In the genomic region with DNA sequence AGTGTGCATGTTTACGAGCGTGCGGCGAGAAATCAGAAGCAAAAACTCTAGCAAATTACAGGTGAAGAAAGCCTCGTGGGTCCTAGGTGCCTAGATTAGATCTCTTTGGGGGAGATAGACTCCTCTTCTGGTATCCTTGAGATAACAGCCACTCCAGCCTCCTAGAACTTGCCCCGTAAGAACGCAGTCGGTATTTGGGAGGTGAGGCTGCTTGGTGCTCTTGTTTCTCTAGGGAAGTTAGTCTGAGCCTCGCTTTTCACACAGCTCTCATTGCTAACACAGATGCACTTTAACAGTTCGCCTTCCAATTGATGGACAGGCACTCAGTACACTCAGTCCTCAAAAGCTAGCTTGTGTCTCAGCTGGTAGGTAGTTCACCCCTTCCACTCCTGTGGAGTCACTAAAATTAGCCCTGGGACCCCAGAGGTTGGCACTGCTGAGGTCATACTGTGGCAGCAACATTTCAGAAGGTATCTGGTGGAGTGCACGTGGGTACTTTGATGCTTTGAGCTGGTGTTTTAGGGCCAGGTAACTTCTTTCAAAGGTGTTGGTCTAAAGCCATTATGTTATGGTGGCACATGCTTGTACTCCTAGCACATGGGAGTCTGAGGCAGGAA, we compare ENCODE assay signal across 8 mouse cellular contexts. TPM values are rescaled to one million over a fixed set of nuclear protein-coding genes. Genes with fewer than 3 reads are reported as not detected.
DNase-seq lines count a peak whose midpoint lies in the region; ATAC-seq and TF ChIP-seq lines count a peak whose summit lies in the region.

No protein-coding gene starts in this region.

- H3K4me1 ChIP-seq in cerebellum, adult 2 months (ENCODE audit: control insufficient read depth, insufficient read depth, low read length): peaks cover 9% of the 10 kb centered on the region; the same call in 1 of the 2 replicates
- peaks cover 3 to 20% of the 10 kb centered on the region in 2 experiments; a peak in 2 of 4 replicates for H3K4me1 ChIP-seq in ES-E14 (ENCODE audit: control insufficient read depth in 2 of 2, insufficient read depth in 2 of 2, low read length in 2 of 2, poor library complexity in 1 of 2)
- H3K4me1 ChIP-seq in heart, embryonic 12.5 days (replicated peaks): peaks cover 59% of the 10 kb centered on the region
- peaks cover 63% of the 10 kb centered on the region for H3K4me1 ChIP-seq in liver, embryonic 16.5 days (ENCODE audit: control insufficient read depth, low read depth, low read length)

- 20% methylated on average over 11 of the region's 11 CpGs for WGBS in cerebellum, adult 2 months
- WGBS in heart, embryonic 12.5 days: 12% methylated on average over 11 of the region's 11 CpGs
- 7% methylated on average over 11 of the region's 11 CpGs for WGBS in liver, embryonic 16.5 days (ENCODE audit: insufficient replicate concordance)

- no peak for TF ChIP-seq POLR2A in cerebellum, adult 2 months (IDR thresholded peaks at IDR 0.05; ENCODE audit: borderline replicate concordance, insufficient read depth, low read length)

- H3K27ac ChIP-seq in cerebellum, adult 2 months (ENCODE audit: insufficient read depth, low read length): no peak overlapping the region
- peak overlapping the region; percentile 0; the same call in 1 of the 2 replicates for H3K27ac ChIP-seq in ES-E14 (ENCODE audit: insufficient read depth, low read depth, low read length, poor library complexity, severe bottlenecking)
- H3K27ac ChIP-seq in heart, embryonic 12.5 days (ENCODE audit: poor library complexity, severe bottlenecking): peak overlapping the region; percentile 97
- H3K27ac ChIP-seq in liver, embryonic 16.5 days (ENCODE audit: low read length): peak overlapping the region; percentile 98

- H3K36me3 ChIP-seq in ES-E14 (ENCODE audit: control insufficient read depth, insufficient read depth, low read length, poor library complexity, severe bottlenecking): peaks cover under 1% of the 10 kb centered on the region; the same call in 1 of the 2 replicates
- H3K36me3 ChIP-seq in heart, embryonic 12.5 days: no peaks in the 10 kb centered on the region
- peaks cover 9% of the 10 kb centered on the region for H3K36me3 ChIP-seq in liver, embryonic 16.5 days (ENCODE audit: control insufficient read depth, insufficient read depth)

- H3K4me2 ChIP-seq in heart, embryonic 12.5 days: peak overlapping the region; percentile 97
- peak overlapping the region; percentile 77 for H3K4me2 ChIP-seq in liver, embryonic 16.5 days (ENCODE audit: low read depth, low read length)

- no peak for ATAC-seq in heart, embryonic 12.5 days (ENCODE audit: insufficient number of reproducible peaks, low FRiP score)
- peak; percentile 0; the same call in 1 of the 2 replicates for ATAC-seq in liver, embryonic 16.5 days (ENCODE audit: low read depth)

- no peaks in the 10 kb centered on the region for H3K27me3 ChIP-seq in cerebellum, adult 2 months (ENCODE audit: control insufficient read depth, insufficient read depth, low read length)
- H3K27me3 ChIP-seq in heart, embryonic 12.5 days (replicated peaks): no peaks in the 10 kb centered on the region
- no peaks in the 10 kb centered on the region for H3K27me3 ChIP-seq in liver, embryonic 16.5 days (ENCODE audit: control insufficient read depth, insufficient read depth, low read depth, low read length)

- in situ Hi-C loops in ES-E14 (cut with MboI; ENCODE audit: low sequenced_read_pairs in 2 of 2, unreplicated experiment in 2 of 2): no loop called here

- H3K9me3 ChIP-seq in ES-E14 (ENCODE audit: control insufficient read depth, insufficient read depth, low read depth, low read length): no peaks in the 10 kb centered on the region
- H3K9me3 ChIP-seq in heart, embryonic 12.5 days (replicated peaks): no peaks in the 10 kb centered on the region
- H3K9me3 ChIP-seq in liver, embryonic 16.5 days (replicated peaks; ENCODE audit: control insufficient read depth, low read length): no peaks in the 10 kb centered on the region

- peak overlapping the region; percentile 50 for H3K4me3 ChIP-seq in cerebellum, adult 2 months (replicated peaks; ENCODE audit: insufficient read depth, low read depth, low read length)
- H3K4me3 ChIP-seq in ES-E14 (ENCODE audit: insufficient read depth in 1 of 2, low read depth in 1 of 2, low read length in 2 of 2, poor library complexity in 1 of 2, severe bottlenecking in 1 of 2): peak overlapping the region; percentile 68 to 92
- peak overlapping the region; percentile 87 for H3K4me3 ChIP-seq in heart, embryonic 12.5 days
- H3K4me3 ChIP-seq in liver, embryonic 16.5 days (ENCODE audit: low read depth, low read length): peak overlapping the region; percentile 99

- TF ChIP-seq CTCF in cerebellum, adult 2 months (IDR thresholded peaks at IDR 0.05; ENCODE audit: borderline replicate concordance, insufficient read depth, low read depth, low read length): no peak

- H3K9ac ChIP-seq in ES-E14 (ENCODE audit: insufficient read depth, low read depth, low read length, poor library complexity, severe bottlenecking): peak overlapping the region; percentile 86
- H3K9ac ChIP-seq in heart, embryonic 12.5 days: peak overlapping the region; percentile 92
- H3K9ac ChIP-seq in liver, embryonic 16.5 days (ENCODE audit: low read depth, low read length): peak overlapping the region; percentile 99

- DNase-seq in cerebellum, adult 2 months: no peak
- no peak for DNase-seq in cerebellum, postnatal 4 days (ENCODE audit: low spot score in 2 of 2)
- no peak for DNase-seq in ES-E14 (ENCODE audit: low read depth, low spot score)
- no peak for DNase-seq in adrenal gland, postnatal 4 days (ENCODE audit: low spot score in 2 of 2)
- DNase-seq in frontal cortex, postnatal 36 days (ENCODE audit: low spot score in 2 of 2): no peak
- no peak for DNase-seq in retina, embryonic 14.5 days (ENCODE audit: low spot score)

TF ChIP-seq in ES-E14, 5 proteins besides CTCF, POLR2A, EP300 and RAD21:
- TF ChIP-seq MAFK (IDR thresholded peaks at IDR 0.05; ENCODE audit: insufficient read depth, low read depth, low read length) (no peak), ZC3H11A (IDR thresholded peaks at IDR 0.05; ENCODE audit: borderline replicate concordance, low read depth, low read length) (no peak), ZNF384 (IDR thresholded peaks at IDR 0.05; ENCODE audit: low read depth, low read length) (no peak), HCFC1 (IDR thresholded peaks at IDR 0.05; ENCODE audit: borderline replicate concordance, insufficient read depth, low read length) (no peak), CHD2 (IDR thresholded peaks at IDR 0.05; ENCODE audit: low read depth, low read length) (no peak)

RNA-seq across cellular contexts. Expression of a gene that starts 1.0 kb away (rescaled TPM):
- polyA plus RNA-seq in cerebellum, adult 2 months (2012; rRNA removed): 6.8 and 7.8 TPM in 2 replicates
- total RNA-seq in ES-E14 (2012; rRNA removed): 16.8 and 19.9 TPM in 2 replicates
- polyA plus RNA-seq in heart, embryonic 12.5 days (2016; fragmentation: Nextera tagmentation; extraction: Ambion mirVana): 24.4 and 25.2 TPM in 2 replicates
- 43.3 and 44.6 TPM in 2 replicates for polyA plus RNA-seq in liver, embryonic 16.5 days (2015; fragmentation: Nextera tagmentation; extraction: Ambion mirVana)
- 10 to 100 TPM; 21.9 to 23.2 TPM for total RNA-seq in adrenal gland, postnatal 4 days (2021)

RNA-seq across cellular contexts. Expression of a gene that starts 16.8 kb away (rescaled TPM):
- 64.4 and 70.8 TPM in 2 replicates for polyA plus RNA-seq in cerebellum, adult 2 months (2012; rRNA removed)
- 164 and 203 TPM in 2 replicates for total RNA-seq in ES-E14 (2012; rRNA removed)
- 24.2 and 32.7 TPM in 2 replicates for polyA plus RNA-seq in heart, embryonic 12.5 days (2016; fragmentation: Nextera tagmentation; extraction: Ambion mirVana)
- 10.4 and 11.2 TPM in 2 replicates for polyA plus RNA-seq in liver, embryonic 16.5 days (2015; fragmentation: Nextera tagmentation; extraction: Ambion mirVana)
- total RNA-seq in adrenal gland, postnatal 4 days (2021): 10 to 100 TPM; 52.8 to 65.7 TPM

RNA-seq across cellular contexts. Expression of a gene that starts 27.4 kb away (rescaled TPM):
- 0.54 and 0.71 TPM in 2 replicates for polyA plus RNA-seq in cerebellum, adult 2 months (2012; rRNA removed)
- 2.7 and 4.9 TPM in 2 replicates for total RNA-seq in ES-E14 (2012; rRNA removed)
- 0.41 and 0.42 TPM in 2 replicates for polyA plus RNA-seq in heart, embryonic 12.5 days (2016; fragmentation: Nextera tagmentation; extraction: Ambion mirVana)
- 0.95 and 1.7 TPM in 2 replicates for polyA plus RNA-seq in liver, embryonic 16.5 days (2015; fragmentation: Nextera tagmentation; extraction: Ambion mirVana)
- 1 to 10 TPM; 1.5 to 3.9 TPM for total RNA-seq in adrenal gland, postnatal 4 days (2021)

RNA-seq across cellular contexts. Expression of a gene that starts 33.9 kb away (rescaled TPM):
- polyA plus RNA-seq in cerebellum, adult 2 months (2012; rRNA removed): not detected in 2 replicates
- not detected in 2 replicates for total RNA-seq in ES-E14 (2012; rRNA removed)
- not detected in 2 replicates for polyA plus RNA-seq in heart, embryonic 12.5 days (2016; fragmentation: Nextera tagmentation; extraction: Ambion mirVana)
- polyA plus RNA-seq in liver, embryonic 16.5 days (2015; fragmentation: Nextera tagmentation; extraction: Ambion mirVana): 0.14 TPM in 1 of 2 replicates, not detected in the other
- not detected for total RNA-seq in adrenal gland, postnatal 4 days (2021)

RNA-seq across cellular contexts. Expression of a gene that starts 34.4 kb away (rescaled TPM):
- polyA plus RNA-seq in cerebellum, adult 2 months (2012; rRNA removed): 33.9 and 36.3 TPM in 2 replicates
- total RNA-seq in ES-E14 (2012; rRNA removed): 24.7 and 28.6 TPM in 2 replicates
- polyA plus RNA-seq in heart, embryonic 12.5 days (2016; fragmentation: Nextera tagmentation; extraction: Ambion mirVana): 39.1 and 42.3 TPM in 2 replicates
- 35.6 and 37.7 TPM in 2 replicates for polyA plus RNA-seq in liver, embryonic 16.5 days (2015; fragmentation: Nextera tagmentation; extraction: Ambion mirVana)
- total RNA-seq in adrenal gland, postnatal 4 days (2021): 10 to 100 TPM; 19.7 to 22.2 TPM
